Mouse (Mus musculus): Measurements from ENCODE around the gene Cacna1d.
A peak's percentile ranks its signal among the peaks of the same experiment; 100 is the strongest.

Cacna1d gene

DNA sequence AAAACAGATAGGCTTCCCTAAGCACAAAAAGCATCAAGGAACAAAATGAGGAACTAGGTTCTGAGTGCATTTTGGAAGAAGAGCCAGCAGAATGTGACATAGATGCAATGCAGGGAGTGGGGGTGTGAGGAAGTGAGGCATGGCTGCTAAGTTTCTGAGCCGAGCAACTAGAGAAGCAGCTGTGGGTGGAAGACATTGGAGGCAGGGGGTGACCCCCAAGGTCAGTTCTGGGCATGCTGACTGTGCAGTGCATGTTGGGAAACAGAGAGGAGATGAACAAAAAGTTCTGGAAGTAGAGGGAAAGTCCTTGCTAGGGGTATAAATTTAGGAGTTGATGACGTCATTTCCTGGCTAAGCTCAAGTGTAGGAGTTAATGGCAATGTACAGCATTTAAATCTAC lies 33.4 kb downstream of the Cacna1d start:
- DNase-seq = peak; percentile 22

- DNase-seq = no peak
Observed at GRCm38 (mm10) chr14:30457436-30457835, 33.8 kb downstream of the Cacna1d start.

- no peak for DNase-seq
Observed at GRCm38 (mm10) chr14:30455801-30456595, 35.3 kb downstream of the Cacna1d start.

DNA sequence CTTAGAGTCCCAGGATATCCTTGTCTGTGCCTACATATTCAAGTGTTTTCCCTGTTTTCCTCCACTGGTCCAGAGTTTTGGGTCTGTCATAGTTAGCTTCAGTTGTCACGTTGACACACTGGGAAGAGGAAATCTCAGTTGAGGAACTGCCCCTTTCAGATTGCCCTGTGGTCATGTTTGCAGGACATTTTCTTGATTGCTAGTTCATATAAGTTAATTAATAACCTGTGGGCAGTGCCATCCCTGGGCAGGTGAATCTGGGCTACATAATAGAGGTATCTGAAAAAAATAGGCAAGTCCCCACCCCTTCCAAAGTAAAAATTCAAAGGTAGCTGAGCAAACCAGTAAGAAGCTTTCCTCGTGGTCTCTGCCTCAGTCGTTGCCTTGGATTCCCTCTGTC lies 51.3 kb downstream of the Cacna1d start:
- peak; percentile 24 for DNase-seq

GRCm38 (mm10) chr14:30435316-30435715 lies 55.9 kb downstream of the Cacna1d start:
- no peak for DNase-seq

DNA sequence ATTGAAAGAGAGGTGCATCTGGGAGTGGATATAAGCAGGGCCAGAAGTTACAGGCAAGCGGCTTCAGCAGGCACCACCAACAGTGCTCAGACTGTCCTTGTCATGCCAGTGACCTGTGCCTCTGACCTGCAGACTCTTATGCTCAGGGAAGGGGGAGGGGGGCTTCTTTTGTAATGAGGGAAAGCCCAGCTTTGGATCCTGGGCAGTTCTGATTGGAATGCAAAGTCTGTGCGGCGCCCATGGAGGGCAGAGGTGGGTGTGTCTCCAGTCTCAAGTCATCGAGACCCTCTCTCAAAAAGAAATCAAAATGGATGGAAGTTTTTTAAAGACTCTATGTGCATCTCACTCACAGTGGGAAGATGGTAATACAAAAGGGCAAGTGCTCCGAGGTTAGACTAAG lies 60.8 kb downstream of the Cacna1d start:
- no peak for DNase-seq

DNA sequence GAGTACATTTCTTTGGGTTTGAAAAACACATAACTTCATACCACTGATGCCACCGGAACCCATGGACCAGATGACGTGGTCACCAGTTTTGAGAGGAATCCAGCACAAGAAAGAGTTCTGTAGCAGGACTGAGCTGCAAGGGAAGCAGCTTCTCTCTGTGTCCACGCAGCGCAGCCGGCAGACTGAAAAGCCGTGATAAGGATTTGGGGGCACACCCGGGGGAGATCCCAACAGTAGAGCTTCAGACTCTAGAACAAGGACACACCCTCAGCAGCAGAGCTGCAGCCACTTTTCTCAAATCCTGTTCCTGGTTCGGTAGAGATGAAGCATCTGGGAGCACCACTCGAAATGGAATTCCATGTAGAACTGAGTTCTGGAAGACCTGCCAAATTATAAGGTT lies 61.2 kb downstream of the Cacna1d start:
- no peak for DNase-seq

- no peak for DNase-seq
Observed at GRCm38 (mm10) chr14:30429606-30430005, 61.6 kb downstream of the Cacna1d start.

DNA sequence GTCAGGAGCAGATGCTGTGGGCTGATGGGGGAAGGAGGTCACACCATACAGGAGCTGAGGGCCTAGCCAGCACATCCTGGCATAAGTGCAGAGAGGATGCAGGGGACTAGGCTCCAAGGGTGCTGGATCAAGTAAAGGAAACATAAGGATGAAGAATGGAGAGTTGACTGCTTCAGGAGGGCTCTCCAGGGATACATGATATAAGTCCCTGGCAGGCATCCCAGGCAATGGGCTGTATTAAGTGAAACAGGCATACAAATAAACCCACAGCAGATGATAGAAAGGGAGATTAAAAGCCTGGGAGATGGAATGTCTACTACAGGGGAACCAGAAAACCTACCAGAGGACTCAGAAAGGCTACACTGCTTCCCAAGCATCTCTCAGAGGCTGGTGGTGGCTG lies 62.5 kb downstream of the Cacna1d start:
- no peak for DNase-seq

DNA sequence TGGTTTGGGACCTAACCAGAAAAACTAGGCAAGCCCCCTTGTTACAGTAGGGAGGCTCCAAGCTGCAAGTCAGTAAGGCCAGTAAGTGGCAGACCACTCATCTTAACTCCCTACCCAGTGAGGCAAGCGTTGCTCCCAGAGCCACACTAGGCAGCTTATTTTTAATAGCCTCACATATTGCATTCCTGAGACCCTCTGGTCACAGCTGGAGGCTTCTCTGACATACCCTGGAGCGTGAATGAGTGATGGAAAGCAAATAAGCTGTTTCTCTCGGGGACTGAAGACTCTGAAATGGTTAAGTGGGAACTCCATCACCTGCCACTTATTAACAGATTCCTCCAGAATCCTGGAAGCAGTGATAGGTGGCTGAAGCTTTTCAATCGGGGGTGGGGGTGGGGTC lies 65.4 kb downstream of the Cacna1d start:
- no peak for DNase-seq

- DNase-seq = no peak
Observed at GRCm38 (mm10) chr14:30425175-30425574, 66.1 kb downstream of the Cacna1d start.

- DNase-seq = no peak
Observed at GRCm38 (mm10) chr14:30424638-30425037, 66.6 kb downstream of the Cacna1d start.

DNA sequence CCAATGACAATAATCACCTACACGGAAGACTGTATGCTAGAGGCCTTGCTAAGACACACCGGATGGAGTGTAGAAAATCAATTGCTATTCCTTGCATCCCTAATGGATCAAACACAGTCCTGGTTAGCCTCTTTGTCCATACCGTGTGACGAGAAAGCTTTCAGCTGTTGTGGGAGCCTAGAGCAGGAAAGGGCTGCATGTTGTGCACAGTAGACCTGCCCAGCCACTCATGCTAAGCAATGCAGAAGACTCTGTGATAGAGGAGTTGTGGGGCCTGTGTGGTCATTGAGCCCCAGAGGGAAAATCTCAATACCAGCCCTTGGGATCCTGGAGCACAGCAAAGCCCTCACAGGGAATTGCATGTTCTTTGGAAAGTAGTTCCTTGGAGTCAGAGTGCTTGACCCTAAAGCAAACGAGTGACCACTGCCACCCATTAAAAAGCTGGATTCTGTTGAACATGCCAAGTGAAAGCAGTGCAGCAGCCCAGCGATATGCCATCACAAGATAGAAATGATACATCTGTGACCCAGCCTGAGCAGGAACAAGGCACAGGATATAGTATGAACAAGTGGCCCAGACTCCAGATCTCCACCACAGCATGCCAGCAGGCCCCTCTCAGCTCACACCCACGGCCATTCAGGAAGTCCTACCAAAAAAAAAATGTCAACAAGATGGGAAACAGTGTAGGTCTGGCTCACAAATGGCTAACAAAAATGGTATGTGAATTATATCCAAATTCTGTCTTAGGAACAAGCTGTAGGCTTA lies 68.7 kb downstream of the Cacna1d start:
- DNase-seq = no peak

GRCm38 (mm10) chr14:30419458-30419857 lies 71.8 kb downstream of the Cacna1d start:
- no peak for DNase-seq

- DNase-seq = no peak
Observed at GRCm38 (mm10) chr14:30419046-30419445, 72.2 kb downstream of the Cacna1d start.

DNA sequence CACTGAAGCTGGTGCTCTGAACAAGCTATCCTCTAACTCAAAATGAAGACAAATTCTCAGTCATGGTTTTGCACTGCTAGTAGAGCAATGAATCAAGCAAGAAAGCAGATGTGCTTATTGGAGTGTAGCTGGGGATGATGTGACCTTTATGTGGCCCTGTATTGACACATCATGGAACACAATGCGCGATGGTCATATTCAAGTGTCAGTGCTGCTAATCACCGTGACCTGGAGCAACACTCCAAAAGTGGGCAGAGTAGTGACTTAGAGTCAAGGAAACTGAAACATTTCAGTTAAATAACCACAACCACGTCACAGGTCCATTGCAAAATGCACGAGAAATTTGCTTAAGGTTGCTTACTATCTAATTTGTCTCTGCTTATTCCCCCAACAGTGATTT lies 75.4 kb downstream of the Cacna1d start:
- no peak for DNase-seq

- DNase-seq = no peak
Observed at GRCm38 (mm10) chr14:30414131-30414530, 77.1 kb downstream of the Cacna1d start.

DNA sequence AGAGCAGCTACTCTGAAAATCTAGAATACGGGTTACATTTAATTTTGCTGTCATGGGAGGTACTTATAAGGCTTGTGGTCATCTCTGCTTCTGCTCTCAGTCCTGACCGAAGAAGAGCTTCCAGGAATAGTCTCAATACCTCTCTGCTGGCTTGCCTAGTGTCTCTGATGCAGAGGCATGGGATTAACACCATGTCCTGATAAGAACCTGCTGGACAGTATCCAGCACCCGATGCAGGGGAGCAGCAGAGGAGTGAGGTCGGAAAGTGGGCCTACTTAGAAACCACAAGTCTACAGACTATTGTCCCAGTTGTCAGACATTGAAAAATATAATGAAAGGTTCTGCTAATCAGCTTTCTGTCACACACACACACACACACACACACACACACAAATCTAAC lies 81.9 kb downstream of the Cacna1d start:
- DNase-seq = no peak

DNA sequence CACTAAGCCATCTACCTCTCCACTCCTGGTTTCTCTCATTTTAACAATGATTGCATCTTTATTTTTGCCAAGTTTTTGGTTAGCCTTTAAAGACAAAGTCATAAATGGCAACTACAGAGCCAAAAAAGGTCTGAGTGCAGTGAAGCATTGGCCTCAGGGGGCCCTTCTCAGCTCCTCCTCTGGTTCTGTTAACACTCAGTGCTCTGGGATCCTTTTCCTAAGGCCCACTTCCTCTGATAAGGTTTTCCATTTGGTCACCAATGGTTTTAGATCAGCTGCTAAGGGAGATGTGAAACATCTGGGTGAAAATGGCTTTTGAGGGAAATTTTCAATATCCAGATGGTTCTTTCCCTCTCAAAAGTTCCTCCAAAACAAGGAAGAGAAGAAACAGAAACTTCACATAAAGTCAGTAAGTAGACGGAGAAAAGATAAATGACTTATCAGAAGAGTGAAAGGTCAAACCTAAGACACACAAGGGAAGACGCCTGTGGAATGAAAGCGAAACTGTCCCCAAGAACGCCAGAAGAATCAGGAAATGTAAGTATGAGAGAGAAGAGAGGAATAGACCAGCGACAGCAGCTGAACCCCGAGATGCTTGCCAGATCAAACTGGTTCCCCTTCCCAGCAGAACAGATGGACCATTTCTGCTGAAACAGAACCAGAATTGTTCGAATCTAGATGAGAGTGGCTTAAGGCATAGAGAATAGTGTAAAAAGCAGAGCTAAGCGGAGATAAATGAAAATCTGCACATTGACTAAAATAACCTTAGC lies 85.6 kb downstream of the Cacna1d start:
- peak; percentile 14 for DNase-seq

DNA sequence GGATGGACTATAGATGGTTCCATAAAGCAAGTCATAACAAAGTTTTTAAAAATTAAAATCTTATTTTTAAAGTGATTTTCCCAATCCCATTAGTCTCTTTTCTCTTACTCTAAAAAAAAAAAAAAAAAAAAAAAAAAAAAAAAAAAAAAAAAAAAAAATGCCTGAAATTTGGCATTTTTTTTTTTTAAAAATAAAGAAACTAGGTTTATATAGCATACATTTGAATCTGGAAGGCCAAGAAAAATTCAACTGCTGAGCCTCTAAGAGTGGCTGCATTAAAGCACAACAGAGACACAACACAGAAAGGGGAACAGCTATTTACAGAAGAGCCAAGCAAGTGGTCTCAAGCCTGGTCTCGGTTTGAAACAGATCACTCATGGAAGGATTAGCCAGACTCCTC lies 112.9 kb downstream of the Cacna1d start:
- no peak for DNase-seq

GRCm38 (mm10) chr14:30372878-30373277 lies 118.4 kb downstream of the Cacna1d start:
- DNase-seq = no peak

DNA sequence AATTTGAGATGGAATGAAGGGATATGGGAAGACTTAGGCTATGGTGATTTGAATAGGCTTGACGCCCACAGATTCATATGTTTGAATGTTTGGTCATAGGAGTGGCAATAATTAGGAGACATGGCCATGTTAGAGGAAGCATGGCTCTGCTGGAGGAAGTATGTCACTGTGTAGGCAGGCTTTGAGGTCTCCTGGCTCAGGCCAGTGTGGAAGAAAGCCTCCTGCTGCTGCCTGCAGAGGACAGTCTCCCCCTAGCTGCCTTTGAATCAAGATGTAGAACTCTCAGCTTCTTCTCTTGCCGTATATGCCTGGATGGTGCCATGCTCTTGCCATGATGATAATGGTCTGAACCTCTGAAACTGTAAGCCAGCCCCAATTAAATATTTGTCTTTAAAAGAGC lies 120.2 kb downstream of the Cacna1d start:
- no peak for DNase-seq

DNA sequence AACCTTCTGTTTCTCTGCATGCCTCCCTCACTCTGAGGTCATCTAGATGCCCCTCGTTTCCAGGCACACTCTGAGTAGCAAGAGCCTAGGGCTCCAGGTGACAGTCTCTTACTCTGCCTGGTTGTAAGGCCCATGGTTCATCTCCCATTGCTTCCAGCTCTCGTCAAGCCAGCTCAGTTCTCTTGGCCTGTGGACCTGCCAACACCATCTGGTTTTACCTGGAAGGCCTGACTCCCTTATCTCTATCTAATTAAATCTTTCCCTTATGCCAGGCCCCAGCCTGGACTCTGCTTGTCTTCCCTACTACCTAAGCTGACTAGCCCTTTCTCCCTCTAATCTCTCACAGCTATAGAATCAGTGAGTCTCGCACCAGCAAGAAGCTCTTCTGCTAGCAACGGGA lies 124.2 kb downstream of the Cacna1d start:
- no peak for DNase-seq

- DNase-seq = no peak
Observed at GRCm38 (mm10) chr14:30365866-30366265, 125.4 kb downstream of the Cacna1d start.
